Mouse (Mus musculus): Measurements from ENCODE around the gene Defb48.

- no peak for TF ChIP-seq CTCF (IDR thresholded peaks at IDR 0.05; ENCODE audit: low read depth)
- TF ChIP-seq EP300 (IDR thresholded peaks at IDR 0.05; ENCODE audit: low read depth): no peak
Measured at GRCm38 (mm10) chr14:62984410-62984809, at the start of gene Defb48.

Measured in heart, postnatal 0 days (tissue).